51 mouse cellular contexts compared by ENCODE assay signal in genomic region chr3:102954476-102954875, GRCm38 (mm10). TPM values are rescaled to one million over a fixed set of nuclear protein-coding genes. Genes with fewer than 3 reads are reported as not detected.
"Had no signal": no experiment of that assay in that cellular context is flagged by ENCODE, and none has a peak within 500 bp of the region (broad histone marks: within the 10 kb centered on the region; RNA-seq: fewer than 3 reads in every experiment).

No protein-coding gene starts in this region.

- H3K4me2 ChIP-seq: heart, embryonic 11.5 days; heart, embryonic 12.5 days; heart, embryonic 13.5 days; heart, embryonic 15.5 days; hindbrain, embryonic 12.5 days; hindbrain, embryonic 13.5 days; hindbrain, embryonic 14.5 days; hindbrain, embryonic 15.5 days; intestine, embryonic 15.5 days; kidney, embryonic 15.5 days had no signal

- H3K9me3 ChIP-seq: heart, embryonic 10.5 days; heart, embryonic 12.5 days; heart, embryonic 13.5 days; heart, embryonic 15.5 days; hindbrain, embryonic 10.5 days; hindbrain, embryonic 12.5 days; hindbrain, embryonic 13.5 days; hindbrain, embryonic 15.5 days; intestine, embryonic 15.5 days; kidney, embryonic 15.5 days had no signal

- H3K4me3 ChIP-seq: heart, embryonic 10.5 days; heart, embryonic 12.5 days; heart, embryonic 13.5 days; heart, embryonic 15.5 days; hindbrain, embryonic 10.5 days; hindbrain, embryonic 12.5 days; hindbrain, embryonic 13.5 days; hindbrain, embryonic 15.5 days; intestine, embryonic 15.5 days; kidney, embryonic 15.5 days; layer of hippocampus, adult 2 months had no signal

- DNase-seq: heart, postnatal 10 days; heart, postnatal 14 days; heart, postnatal 36 days; heart, postnatal 4 days; kidney, adult 11 months; kidney, adult 18-20 months; kidney, adult 2 months; kidney, adult 8-10 months; kidney, adult 9 months; kidney, postnatal 10 days; kidney, postnatal 14 days; kidney, postnatal 25 days; kidney, postnatal 36 days; kidney, postnatal 4 days; layer of hippocampus, adult 9-11 months; layer of hippocampus, postnatal 36 days had no signal

- ATAC-seq: hindbrain, embryonic 16.5 days; hindbrain, postnatal 0 days; inflammation-experienced regulatory T-cells, adult 6 months; intestine, embryonic 15.5 days; intestine, embryonic 16.5 days; intestine, postnatal 0 days had no signal

- H3K4me1 ChIP-seq: heart, embryonic 10.5 days; heart, embryonic 12.5 days; heart, embryonic 13.5 days; heart, embryonic 15.5 days; hindbrain, embryonic 10.5 days; hindbrain, embryonic 12.5 days; hindbrain, embryonic 13.5 days; hindbrain, embryonic 15.5 days; intestine, embryonic 15.5 days; kidney, embryonic 15.5 days had no signal

- H3K27ac ChIP-seq: heart, embryonic 10.5 days; heart, embryonic 13.5 days; heart, embryonic 15.5 days; hindbrain, embryonic 10.5 days; hindbrain, embryonic 12.5 days; hindbrain, embryonic 13.5 days; hindbrain, embryonic 14.5 days; hindbrain, embryonic 15.5 days; hindbrain, postnatal 0 days; intestine, embryonic 15.5 days; kidney, embryonic 15.5 days; kidney, postnatal 0 days; layer of hippocampus, adult 2 months had no signal

- H3K36me3 ChIP-seq: heart, embryonic 10.5 days; heart, embryonic 12.5 days; heart, embryonic 13.5 days; heart, embryonic 15.5 days; hindbrain, embryonic 10.5 days; hindbrain, embryonic 12.5 days; hindbrain, embryonic 13.5 days; hindbrain, embryonic 15.5 days; intestine, embryonic 15.5 days; kidney, embryonic 15.5 days had no signal

- H3K9ac ChIP-seq: heart, embryonic 12.5 days; heart, embryonic 13.5 days; heart, embryonic 15.5 days; hindbrain, embryonic 12.5 days; hindbrain, embryonic 13.5 days; hindbrain, embryonic 14.5 days; hindbrain, embryonic 15.5 days; intestine, embryonic 15.5 days; kidney, embryonic 15.5 days had no signal

- H3K27me3 ChIP-seq: heart, embryonic 12.5 days; heart, embryonic 13.5 days; heart, embryonic 15.5 days; hindbrain, embryonic 12.5 days; hindbrain, embryonic 13.5 days; hindbrain, embryonic 15.5 days; intestine, embryonic 15.5 days; kidney, embryonic 15.5 days had no signal

RNA-seq across cellular contexts. Expression of gene Nr1h5, which starts 9.5 kb away (rescaled TPM):
- total RNA-seq: heart, adult 8-10 months; heart, postnatal 10 days; heart, postnatal 25 days; heart, postnatal 36 days; heart, postnatal 4 days; hematopoietic stem cell, adult 5-6 weeks; hindbrain, postnatal 0 days; layer of hippocampus, adult 18-20 months; layer of hippocampus, adult 2 months; layer of hippocampus, adult 8-10 months; layer of hippocampus, postnatal 10 days; layer of hippocampus, postnatal 14 days; layer of hippocampus, postnatal 25 days; layer of hippocampus, postnatal 36 days had no signal
- polyA plus RNA-seq: heart, embryonic 14.5 days; hindbrain, embryonic 10.5 days; hindbrain, embryonic 11.5 days; hindbrain, embryonic 12.5 days; hindbrain, embryonic 15.5 days; hindbrain, postnatal 0 days; inflammation-experienced regulatory T-cells, adult 6 months; intestine, embryonic 14.5 days; intestine, postnatal 0 days; kidney, embryonic 14.5 days; kidney, postnatal 0 days; large intestine, adult 2 months had no signal

RNA-seq across cellular contexts. Expression of gene Sycp1, which starts 18.6 kb away (rescaled TPM):
- total RNA-seq: heart, adult 8-10 months; heart, postnatal 14 days; heart, postnatal 25 days; heart, postnatal 36 days; heart, postnatal 4 days; hematopoietic stem cell, adult 5-6 weeks; hindbrain, postnatal 0 days; layer of hippocampus, adult 18-20 months; layer of hippocampus, adult 2 months; layer of hippocampus, adult 8-10 months; layer of hippocampus, postnatal 10 days; layer of hippocampus, postnatal 14 days; layer of hippocampus, postnatal 25 days; layer of hippocampus, postnatal 36 days had no signal
- polyA plus RNA-seq: heart, embryonic 10.5 days; heart, embryonic 11.5 days; heart, embryonic 12.5 days; heart, embryonic 13.5 days; heart, embryonic 14.5 days; heart, embryonic 15.5 days; heart, embryonic 16.5 days; heart, postnatal 0 days; hindbrain, embryonic 10.5 days; hindbrain, embryonic 12.5 days; hindbrain, embryonic 13.5 days; hindbrain, embryonic 14.5 days; hindbrain, embryonic 15.5 days; hindbrain, embryonic 16.5 days; hindbrain, postnatal 0 days; inflammation-experienced regulatory T-cells, adult 6 months; intestine, embryonic 14.5 days; intestine, embryonic 15.5 days; intestine, embryonic 16.5 days; intestine, postnatal 0 days; kidney, adult 2 months; kidney, embryonic 14.5 days; kidney, embryonic 15.5 days; kidney, embryonic 16.5 days; kidney, postnatal 0 days; large intestine, adult 2 months had no signal
